In genomic region chr1:155276381-155277033, GRCm38 (mm10) we compare ENCODE assay signal across 24 mouse cellular contexts. TPM values are rescaled to one million over a fixed set of nuclear protein-coding genes. Genes with fewer than 3 reads are reported as not detected.
DNase-seq lines count a peak whose midpoint lies in the region; ATAC-seq and TF ChIP-seq lines count a peak whose summit lies in the region.
"Had no signal": no experiment of that assay in that cellular context is flagged by ENCODE, and none has a peak within 500 bp of the region (broad histone marks: within the 10 kb centered on the region; RNA-seq: fewer than 3 reads in every experiment).

No protein-coding gene starts in this region.

- DNase-seq in c-Kit-positive CD71-positive TER-119-positive erythroid progenitor cells, embryonic 14.5 days (ENCODE audit: low spot score) = peak; percentile 50
- DNase-seq in adrenal gland, adult 18-20 months (ENCODE audit: low spot score in 2 of 2) = no peak
- DNase-seq in adrenal gland, postnatal 25 days = no peak
- DNase-seq in thymus, postnatal 36 days = no peak
- DNase-seq: adrenal gland, postnatal 14 days; cerebellum, adult 11-12 months; cerebellum, postnatal 10 days; gastrocnemius, postnatal 36 days; kidney, adult 2 months; kidney, postnatal 10 days; retina, postnatal 1 day; right cerebral cortex, postnatal 25 days had no signal

- no peak for TF ChIP-seq CTCF in intestine, postnatal 0 days (IDR thresholded peaks at IDR 0.05; ENCODE audit: low read depth)

- H3K9ac ChIP-seq in intestine, embryonic 15.5 days = no peak overlapping the region
- no peak overlapping the region; the same call in 1 of the 2 replicates for H3K9ac ChIP-seq in intestine, postnatal 0 days (ENCODE audit: low read depth, low read length)
- H3K9ac ChIP-seq in liver, embryonic 12.5 days = peak overlapping the region; percentile 12; the same call in 1 of the 2 replicates
- H3K9ac ChIP-seq: forebrain, embryonic 13.5 days; hindbrain, embryonic 12.5 days; limb, embryonic 13.5 days; lung, embryonic 15.5 days; midbrain, embryonic 12.5 days; neural tube, embryonic 12.5 days had no signal

- no peaks in the 10 kb centered on the region for H3K27me3 ChIP-seq in intestine, embryonic 15.5 days (replicated peaks)
- no peaks in the 10 kb centered on the region for H3K27me3 ChIP-seq in intestine, postnatal 0 days (replicated peaks; ENCODE audit: control insufficient read depth, insufficient read depth, low read length)
- H3K27me3 ChIP-seq in liver, embryonic 12.5 days (replicated peaks) = no peaks in the 10 kb centered on the region
- H3K27me3 ChIP-seq: forebrain, embryonic 13.5 days; hindbrain, embryonic 12.5 days; limb, embryonic 13.5 days; lung, embryonic 15.5 days; midbrain, embryonic 12.5 days; neural tube, embryonic 12.5 days had no signal

- WGBS in intestine, embryonic 15.5 days = 63% methylated on average over 13 of the region's 13 CpGs
- 41% methylated on average over 13 of the region's 13 CpGs for WGBS in intestine, postnatal 0 days
- WGBS in liver, embryonic 12.5 days (ENCODE audit: insufficient replicate concordance) = 47% methylated on average over 13 of the region's 13 CpGs

- no peak overlapping the region for H3K4me3 ChIP-seq in intestine, embryonic 15.5 days (replicated peaks)
- H3K4me3 ChIP-seq in intestine, postnatal 0 days (ENCODE audit: low read depth, low read length) = no peak overlapping the region
- no peak overlapping the region for H3K4me3 ChIP-seq in liver, embryonic 12.5 days
- H3K4me3 ChIP-seq: forebrain, embryonic 13.5 days; hindbrain, embryonic 12.5 days; limb, embryonic 13.5 days; lung, embryonic 15.5 days; midbrain, embryonic 12.5 days; neural tube, embryonic 12.5 days had no signal

- no peaks in the 10 kb centered on the region for H3K9me3 ChIP-seq in intestine, embryonic 15.5 days
- H3K9me3 ChIP-seq in intestine, postnatal 0 days (ENCODE audit: control insufficient read depth) = no peaks in the 10 kb centered on the region
- H3K9me3 ChIP-seq in liver, embryonic 12.5 days (replicated peaks) = no peaks in the 10 kb centered on the region
- H3K9me3 ChIP-seq: forebrain, embryonic 13.5 days; hindbrain, embryonic 12.5 days; limb, embryonic 13.5 days; lung, embryonic 15.5 days; midbrain, embryonic 12.5 days; neural tube, embryonic 12.5 days had no signal

- H3K27ac ChIP-seq in intestine, embryonic 15.5 days = no peak overlapping the region
- no peak overlapping the region for H3K27ac ChIP-seq in intestine, postnatal 0 days (ENCODE audit: low read depth, low read length)
- H3K27ac ChIP-seq in liver, embryonic 12.5 days = peak overlapping the region; percentile 49
- H3K27ac ChIP-seq: forebrain, embryonic 13.5 days; hindbrain, embryonic 12.5 days; limb, embryonic 13.5 days; lung, embryonic 15.5 days; macrophage; midbrain, embryonic 12.5 days; neural tube, embryonic 12.5 days had no signal

- ATAC-seq in intestine, embryonic 15.5 days = peak; percentile 24; the same call in 1 of the 2 replicates
- no peak for ATAC-seq in intestine, postnatal 0 days
- ATAC-seq in liver, embryonic 12.5 days = peak; percentile 63
- peak; percentile 49 for ATAC-seq in megakaryocyte progenitor cell, adult 5-6 weeks (replicated peaks; ENCODE audit: poor library complexity)
- ATAC-seq: CD4-positive, CD25-positive, alpha-beta regulatory T cell, adult 4 months; forebrain, embryonic 13.5 days had no signal

- H3K4me2 ChIP-seq in intestine, embryonic 15.5 days (replicated peaks) = no peak overlapping the region
- no peak overlapping the region for H3K4me2 ChIP-seq in intestine, postnatal 0 days (replicated peaks; ENCODE audit: low read depth)
- peak overlapping the region; percentile 44 for H3K4me2 ChIP-seq in liver, embryonic 12.5 days
- H3K4me2 ChIP-seq: forebrain, embryonic 13.5 days; hindbrain, embryonic 12.5 days; limb, embryonic 13.5 days; lung, embryonic 15.5 days; midbrain, embryonic 12.5 days; neural tube, embryonic 12.5 days had no signal

- no peaks in the 10 kb centered on the region for H3K36me3 ChIP-seq in intestine, embryonic 15.5 days
- H3K36me3 ChIP-seq in intestine, postnatal 0 days (ENCODE audit: control insufficient read depth, insufficient read depth) = 0 out of 2 replicates have a peak, but pooled peaks cover 6% of the 10 kb centered on the region
- peaks cover 15% of the 10 kb centered on the region for H3K36me3 ChIP-seq in liver, embryonic 12.5 days
- H3K36me3 ChIP-seq: limb, embryonic 13.5 days; lung, embryonic 15.5 days; midbrain, embryonic 12.5 days had no signal

- no peaks in the 10 kb centered on the region for H3K4me1 ChIP-seq in intestine, embryonic 15.5 days (replicated peaks)
- 0 out of 2 replicates have a peak, but pooled peaks cover 4% of the 10 kb centered on the region for H3K4me1 ChIP-seq in intestine, postnatal 0 days (replicated peaks; ENCODE audit: control insufficient read depth, insufficient read depth, low read length)
- peaks cover 30% of the 10 kb centered on the region for H3K4me1 ChIP-seq in liver, embryonic 12.5 days
- H3K4me1 ChIP-seq: lung, embryonic 15.5 days; midbrain, embryonic 12.5 days had no signal

RNA-seq across cellular contexts. Expression of gene BC034090, which starts 32.3 kb away (rescaled TPM):
- polyA plus RNA-seq in intestine, embryonic 15.5 days (2015; fragmentation: Nextera tagmentation; extraction: Ambion mirVana) = 1.7 and 2.2 TPM in 2 replicates
- 1.0 and 1.3 TPM in 2 replicates for polyA plus RNA-seq in intestine, postnatal 0 days (2015; fragmentation: Nextera tagmentation; extraction: Ambion mirVana)
- polyA plus RNA-seq in liver, embryonic 12.5 days (2016; fragmentation: Nextera tagmentation; extraction: Ambion mirVana) = 0.28 and 0.46 TPM in 2 replicates
- total RNA-seq in megakaryocyte progenitor cell, adult 5-6 weeks (2015) = 0.07 TPM in 1 of 2 replicates, not detected in the other
- total RNA-seq in megakaryocyte progenitor cell, adult 5-6 weeks (2017) = 0.20 TPM in 1 of 2 replicates, not detected in the other
- total RNA-seq in adrenal gland, adult 18-20 months (2021) = 10 to 100 TPM; 23.9 to 33.3 TPM
- total RNA-seq in adrenal gland, postnatal 25 days (2021) = 33.9 and 35.3 TPM in 2 replicates
- polyA plus RNA-seq: macrophage had no signal

Comparison
In these comparisons a context has a peak if more than half of its experiments do, and no peak if none do; other contexts are left out.
1. RNA of gene BC034090, which starts 32.3 kb away (total RNA-seq): 33.9 to 35.3 TPM in adrenal gland, postnatal 25 days and 23.9 to 33.3 TPM in adrenal gland, adult 18-20 months; 0.07 to 0.20 TPM in megakaryocyte progenitor cell, adult 5-6 weeks; every median in the first group is over 10 times any median in the second.